Mouse (Mus musculus) G1E (cell line): ENCODE data around the gene Ccdc40.

ENCODE experiments used
- CTCF ChIP-seq: IDR thresholded peaks from 2 replicates; pipeline ENCODE4 v1.5.1; 2012; ENCODE audit warnings: low read depth, low read length, inconsistent platforms, mixed read lengths
- GATA1 ChIP-seq: IDR thresholded peaks from 2 replicates; pipeline ENCODE4 v1.6.1; 2012; ENCODE audit warnings: borderline replicate concordance, low read length, inconsistent platforms, mixed read lengths
- POLR2AphosphoS5 ChIP-seq: IDR thresholded peaks from 2 replicates; pipeline ENCODE4 v1.6.1; 2012; ENCODE audit warnings: low read depth, low read length, inconsistent platforms; ENCODE audit not compliant: insufficient replicate concordance

DNA sequence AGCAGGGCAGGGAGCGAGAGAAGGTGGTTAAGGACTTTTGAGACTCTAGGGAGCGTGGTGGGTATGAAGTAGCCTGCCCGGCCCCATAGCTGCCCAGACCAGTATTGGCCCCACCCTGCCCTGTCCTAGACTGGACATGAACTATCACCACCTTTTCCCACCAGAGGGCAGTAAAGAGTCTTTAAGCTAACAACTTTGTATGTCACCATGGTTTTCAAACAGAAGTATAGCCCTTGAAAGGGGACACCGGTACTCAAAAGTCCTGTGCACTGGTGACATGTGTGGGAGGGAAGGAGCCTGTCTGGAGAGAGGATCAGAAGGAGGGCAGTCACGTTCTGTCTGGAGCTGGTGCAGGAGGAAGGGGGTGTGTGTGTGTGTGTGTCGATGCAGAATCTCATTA, 20.6 kb downstream of the Ccdc40 start:
- TF ChIP-seq CTCF (0 out of 2 replicates have a peak, but pooled peaks have one; percentile 30), POLR2AphosphoS5 (no peak), GATA1 (no peak)
